ENCODE assay signal across 27 mouse cellular contexts in genomic region chr7:118320307-118320706, GRCm38 (mm10).
"Had no signal": no experiment of that assay in that cellular context is flagged by ENCODE, and none has a peak within 500 bp of the region (broad histone marks: within the 10 kb centered on the region; RNA-seq: fewer than 3 reads in every experiment).

No protein-coding gene starts in this region.

- H3K4me2 ChIP-seq: embryonic facial prominence, embryonic 12.5 days; embryonic facial prominence, embryonic 13.5 days; embryonic facial prominence, embryonic 15.5 days; forebrain, embryonic 12.5 days; forebrain, embryonic 13.5 days; forebrain, embryonic 15.5 days had no signal

- H3K4me1 ChIP-seq: embryonic facial prominence, embryonic 12.5 days; embryonic facial prominence, embryonic 13.5 days; embryonic facial prominence, embryonic 15.5 days; forebrain, embryonic 12.5 days; forebrain, embryonic 15.5 days; heart, embryonic 10.5 days had no signal

- H3K27me3 ChIP-seq: embryonic facial prominence, embryonic 12.5 days; embryonic facial prominence, embryonic 13.5 days; embryonic facial prominence, embryonic 15.5 days; forebrain, embryonic 12.5 days; forebrain, embryonic 13.5 days; forebrain, embryonic 15.5 days had no signal

- H3K27ac ChIP-seq: embryonic facial prominence, embryonic 10.5 days; embryonic facial prominence, embryonic 12.5 days; embryonic facial prominence, embryonic 13.5 days; embryonic facial prominence, embryonic 15.5 days; forebrain, embryonic 10.5 days; forebrain, embryonic 12.5 days; forebrain, embryonic 13.5 days; forebrain, embryonic 15.5 days; heart, adult 2 months; heart, embryonic 10.5 days had no signal

- H3K9me3 ChIP-seq: embryonic facial prominence, embryonic 10.5 days; embryonic facial prominence, embryonic 12.5 days; embryonic facial prominence, embryonic 13.5 days; embryonic facial prominence, embryonic 15.5 days; forebrain, embryonic 10.5 days; forebrain, embryonic 12.5 days; forebrain, embryonic 13.5 days; forebrain, embryonic 15.5 days; heart, embryonic 10.5 days had no signal

- H3K9ac ChIP-seq: embryonic facial prominence, embryonic 12.5 days; embryonic facial prominence, embryonic 13.5 days; embryonic facial prominence, embryonic 15.5 days; forebrain, embryonic 12.5 days; forebrain, embryonic 13.5 days; forebrain, embryonic 15.5 days; forebrain, postnatal 0 days had no signal

- H3K36me3 ChIP-seq: embryonic facial prominence, embryonic 10.5 days; embryonic facial prominence, embryonic 12.5 days; embryonic facial prominence, embryonic 13.5 days; embryonic facial prominence, embryonic 15.5 days; forebrain, embryonic 10.5 days; forebrain, embryonic 12.5 days; forebrain, embryonic 15.5 days; heart, embryonic 10.5 days had no signal

- ATAC-seq: forebrain, embryonic 13.5 days; forebrain, embryonic 14.5 days; forebrain, embryonic 15.5 days; forebrain, embryonic 16.5 days; forebrain, postnatal 0 days had no signal

- DNase-seq: cerebellum, adult 8-10 months; cerebellum, adult 9-10 months; cerebellum, adult 9-11 months; cerebellum, postnatal 10 days; cerebellum, postnatal 14 days; cerebellum, postnatal 25 days; cerebellum, postnatal 36 days; embryo, embryonic 11 days; forebrain, postnatal 0 days; gastrocnemius, postnatal 10 days; gastrocnemius, postnatal 14 days; gastrocnemius, postnatal 25 days; gastrocnemius, postnatal 36 days; heart, adult 18-20 months; heart, adult 2 months had no signal

- H3K4me3 ChIP-seq: embryonic facial prominence, embryonic 10.5 days; embryonic facial prominence, embryonic 12.5 days; embryonic facial prominence, embryonic 13.5 days; embryonic facial prominence, embryonic 15.5 days; erythroblast, embryonic 14.5 days; forebrain, embryonic 10.5 days; forebrain, embryonic 12.5 days; forebrain, embryonic 13.5 days; forebrain, embryonic 15.5 days; heart, adult 2 months; heart, embryonic 10.5 days had no signal
